Mouse (Mus musculus): ENCODE data around the gene Cd40lg. TPM values are rescaled to one million over a fixed set of nuclear protein-coding genes. Genes with fewer than 3 reads are reported as not detected.

Cd40lg gene
- total RNA-seq, 2 experiments from 2014 or later, result not detected

- no peak for DNase-seq (ENCODE audit: low spot score in 2 of 2)
These were observed 48.8 kb downstream of the Cd40lg start for GRCm38 (mm10) chrX:57260744-57261143.

- no peak for DNase-seq (ENCODE audit: low spot score in 2 of 2)
These were observed 51.6 kb downstream of the Cd40lg start for GRCm38 (mm10) chrX:57263515-57263914.

Other genes starting within 250 kb of the Cd40lg start
- not detected for gene Brs3, start 169.1 kb upstream of the Cd40lg start, total RNA-seq (2021)
- gene Htatsf1, start 158.6 kb upstream of the Cd40lg start, total RNA-seq (2021), result 10 to 100 TPM; 37.1 to 41.7 TPM
- gene Vgll1, start 124.0 kb upstream of the Cd40lg start, total RNA-seq (2021), result not detected
- gene Arhgef6, start 126.6 kb downstream of the Cd40lg start, total RNA-seq (2021), result 10 to 100 TPM; 25.5 to 39.7 TPM
- 10 to 100 TPM; 24.4 to 32.4 TPM for gene Rbmx, start 180.9 kb downstream of the Cd40lg start, total RNA-seq (2021)
- gene Gm364, start 197.0 kb downstream of the Cd40lg start, total RNA-seq (2021), result not detected